Mouse (Mus musculus) macrophage (primary cell): ENCODE data around the gene Tulp1. TPM values are rescaled to one million over a fixed set of nuclear protein-coding genes. Genes with fewer than 3 reads are reported as not detected.
"Not testable (repeated sequence)": the region's sequence is repeated elsewhere in the genome, so short reads cannot be mapped to it uniquely, and the experiment has no call there.

Source experiments
- H3K27ac ChIP-seq: fragments of 350-480 bp; formaldehyde crosslinking; 2 replicates; pipeline ENCODE4 v1.9.0; 2021
- H3K36me3 ChIP-seq: fragments of 350-480 bp; formaldehyde crosslinking; 2 replicates; pipeline ENCODE4 v1.9.0; 2021; ENCODE audit errors: inconsistent target
- H3K4me3 ChIP-seq: fragments of 350-480 bp; formaldehyde crosslinking; 2 replicates; pipeline ENCODE4 v1.9.0; 2021; ENCODE audit errors: inconsistent target
- H3K79me2 ChIP-seq: fragments of 350-480 bp; formaldehyde crosslinking; 2 replicates; pipeline ENCODE4 v1.9.0; 2021; ENCODE audit errors: inconsistent target
- WGBS: methylation state at CpG from one replicate; pipeline ENCODE4 v1.1.7; 2026; ENCODE audit warnings: inconsistent platforms; ENCODE audit not compliant: missing documents; 5-methylcytosine and 5-hydroxymethylcytosine counted together
- polyA plus RNA-seq: library from polyadenylated mRNA; stranded (reverse); fragments of 250-400 nt; gene quantifications from 3 replicates; pipeline ENCODE4 v1.2.4, GENCODE M21; 2018; ENCODE audit warnings: inconsistent platforms

The Tulp1 gene
- polyA plus RNA-seq, 1 experiment from 2014 or later = not detected

GRCm38 (mm10) chr17:28324416-28324815, 40.6 kb downstream of the Tulp1 start:
- H3K4me3 ChIP-seq, H3K79me2 ChIP-seq, H3K27ac ChIP-seq: not testable (repeated sequence)
- WGBS = 100% methylated on average over 7 of the region's 7 CpGs
- H3K36me3 ChIP-seq = peaks cover 12% of the 10 kb centered on the region; the same call in 1 of the 2 replicates

- Histone ChIP-seq H3K79me2 (no peaks in the 10 kb centered on the region), H3K27ac (no peak overlapping the region), H3K36me3 (peaks cover 14% of the 10 kb centered on the region; the same call in 1 of the 2 replicates), H3K4me3 (no peak overlapping the region)
- 99% methylated on average over 7 of the region's 8 CpGs for WGBS
Measured at GRCm38 (mm10) chr17:28323786-28324185, 41.2 kb downstream of the Tulp1 start.

- no peak overlapping the region for H3K4me3 ChIP-seq
- peaks cover 30% of the 10 kb centered on the region for H3K36me3 ChIP-seq
Measured at GRCm38 (mm10) chr17:28321700-28322099, 43.3 kb downstream of the Tulp1 start.

GRCm38 (mm10) chr17:28317725-28318124, 47.3 kb downstream of the Tulp1 start:
- Histone ChIP-seq H3K79me2 (peaks cover 12% of the 10 kb centered on the region; the same call in 1 of the 2 replicates), H3K27ac (no peak overlapping the region), H3K36me3 (peaks cover 39% of the 10 kb centered on the region), H3K4me3 (no peak overlapping the region)
- WGBS = 92% methylated on average over 8 of the region's 9 CpGs

More at GRCm38 (mm10) chr17:28321700-28322099, 43.3 kb downstream of the Tulp1 start:
- WGBS = 98% methylated on average over 4 of the region's 4 CpGs
- H3K79me2 ChIP-seq = no peaks in the 10 kb centered on the region
- no peak overlapping the region for H3K27ac ChIP-seq

- H3K79me2 ChIP-seq = peaks cover 12% of the 10 kb centered on the region; the same call in 1 of the 2 replicates
- peaks cover 39% of the 10 kb centered on the region for H3K36me3 ChIP-seq
- H3K27ac ChIP-seq = no peak overlapping the region
- WGBS = 93% methylated on average over 8 of the region's 8 CpGs
- no peak overlapping the region for H3K4me3 ChIP-seq
Measured at GRCm38 (mm10) chr17:28317091-28317490, 47.9 kb downstream of the Tulp1 start.

GRCm38 (mm10) chr17:28316476-28316875, 48.5 kb downstream of the Tulp1 start:
- no peak overlapping the region for H3K4me3 ChIP-seq
- WGBS = 90% methylated on average over 9 of the region's 9 CpGs
- H3K27ac ChIP-seq = no peak overlapping the region
- H3K36me3 ChIP-seq = peaks cover 37% of the 10 kb centered on the region
- H3K79me2 ChIP-seq = peaks cover 12% of the 10 kb centered on the region; the same call in 1 of the 2 replicates

- peaks cover 12% of the 10 kb centered on the region; the same call in 1 of the 2 replicates for H3K79me2 ChIP-seq
- H3K36me3 ChIP-seq = peaks cover 29% of the 10 kb centered on the region
- no peak overlapping the region for H3K4me3 ChIP-seq
- WGBS = 95% methylated on average over 15 of the region's 20 CpGs
- no peak overlapping the region for H3K27ac ChIP-seq
Measured at GRCm38 (mm10) chr17:28315611-28316160, 49.3 kb downstream of the Tulp1 start.

GRCm38 (mm10) chr17:28313880-28314225, 51.2 kb downstream of the Tulp1 start:
- Histone ChIP-seq H3K79me2 (peaks cover 12% of the 10 kb centered on the region; the same call in 1 of the 2 replicates), H3K4me3 (peak overlapping the region; percentile 47), H3K27ac (peak overlapping the region; percentile 17; the same call in 1 of the 2 replicates), H3K36me3 (peaks cover 26% of the 10 kb centered on the region)
- 5% methylated on average over 10 of the region's 11 CpGs for WGBS

GRCm38 (mm10) chr17:28313212-28313879, 51.7 kb downstream of the Tulp1 start, which contains the start of gene Fance:
Fance (plus strand) TSS chr17:28313519.
- H3K36me3 ChIP-seq = peaks cover 23% of the 10 kb centered on the region
- WGBS = 1% methylated on average over 65 of the region's 69 CpGs
- H3K79me2 ChIP-seq = peaks cover 12% of the 10 kb centered on the region; the same call in 1 of the 2 replicates
- H3K27ac ChIP-seq = peak within 1 kb of the TSS; percentile 42
- peak within 1 kb of the TSS; percentile 47 for H3K4me3 ChIP-seq

GRCm38 (mm10) chr17:28312232-28313211, 52.5 kb downstream of the Tulp1 start:
- Histone ChIP-seq H3K4me3 (peak overlapping the region; percentile 44), H3K27ac (peak overlapping the region; percentile 42), H3K79me2 (peaks cover 12% of the 10 kb centered on the region; the same call in 1 of the 2 replicates), H3K36me3 (peaks cover 18% of the 10 kb centered on the region)
- WGBS = 72% methylated on average over 5 of the region's 17 CpGs

GRCm38 (mm10) chr17:28311366-28312132, 53.5 kb downstream of the Tulp1 start:
- WGBS = 76% methylated on average over 5 of the region's 5 CpGs
- H3K79me2 ChIP-seq = peaks cover 12% of the 10 kb centered on the region; the same call in 1 of the 2 replicates
- no peak overlapping the region for H3K4me3 ChIP-seq
- H3K36me3 ChIP-seq = peaks cover 8% of the 10 kb centered on the region; the same call in 1 of the 2 replicates
- H3K27ac ChIP-seq = no peak overlapping the region

- Histone ChIP-seq H3K4me3 (no peak overlapping the region), H3K79me2 (peaks cover 12% of the 10 kb centered on the region; the same call in 1 of the 2 replicates), H3K27ac (no peak overlapping the region), H3K36me3 (peaks cover under 1% of the 10 kb centered on the region; the same call in 1 of the 2 replicates)
- 92% methylated on average over 3 of the region's 3 CpGs for WGBS
Measured at GRCm38 (mm10) chr17:28310831-28311230, 54.2 kb downstream of the Tulp1 start.

GRCm38 (mm10) chr17:28308297-28309195, 56.5 kb downstream of the Tulp1 start:
- 11% methylated on average over 18 of the region's 18 CpGs for WGBS
- H3K79me2 ChIP-seq = no peaks in the 10 kb centered on the region
- no peak overlapping the region for H3K4me3 ChIP-seq
- H3K27ac ChIP-seq = no peak overlapping the region
- no peaks in the 10 kb centered on the region for H3K36me3 ChIP-seq
